11 mouse cellular contexts compared by ENCODE assay signal in the genomic region with DNA sequence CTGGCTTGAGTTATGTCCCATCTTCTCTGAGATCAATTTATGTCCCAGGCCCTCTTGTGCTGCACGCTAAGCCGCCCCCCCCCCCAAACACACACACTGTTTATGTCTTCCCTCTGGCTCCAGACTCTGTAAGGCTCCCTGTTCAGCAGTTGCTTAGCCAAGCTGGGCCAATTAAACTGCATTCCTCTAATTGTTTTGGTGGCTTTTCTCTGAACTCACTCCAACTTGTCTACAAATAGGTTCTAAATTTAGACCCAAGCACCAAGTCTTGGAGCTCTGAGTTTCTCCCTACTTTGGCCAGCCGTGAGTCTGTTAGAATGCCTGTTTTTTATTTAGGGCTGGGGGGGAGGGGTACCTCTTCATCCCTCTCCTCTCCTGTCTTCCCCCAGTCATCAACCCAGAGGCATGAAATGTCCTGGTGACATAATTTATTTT.
DNase-seq lines count a peak whose midpoint lies in the region; ATAC-seq and TF ChIP-seq lines count a peak whose summit lies in the region.
"Had no signal": no experiment of that assay in that cellular context is flagged by ENCODE, and none has a peak within 500 bp of the region (broad histone marks: within the 10 kb centered on the region; RNA-seq: fewer than 3 reads in every experiment).

No protein-coding gene starts in this region.

- H3K4me1 ChIP-seq in hindbrain, postnatal 0 days (ENCODE audit: insufficient read depth, low read length) = peaks cover 9% of the 10 kb centered on the region; the same call in 1 of the 2 replicates
- peaks cover 25% of the 10 kb centered on the region for H3K4me1 ChIP-seq in hindbrain, embryonic 10.5 days (replicated peaks)
- H3K4me1 ChIP-seq in heart, embryonic 15.5 days (replicated peaks) = peaks cover 12% of the 10 kb centered on the region
- peaks cover 16% of the 10 kb centered on the region for H3K4me1 ChIP-seq in limb, embryonic 15.5 days
- peaks cover 21% of the 10 kb centered on the region for H3K4me1 ChIP-seq in midbrain, embryonic 10.5 days
- H3K4me1 ChIP-seq: liver, embryonic 13.5 days had no signal

- no peak overlapping the region for H3K4me2 ChIP-seq in hindbrain, postnatal 0 days (ENCODE audit: low read depth, low read length)
- no peak overlapping the region for H3K4me2 ChIP-seq in heart, embryonic 15.5 days
- H3K4me2 ChIP-seq in limb, embryonic 15.5 days = no peak overlapping the region
- H3K4me2 ChIP-seq: liver, embryonic 13.5 days had no signal

- H3K9me3 ChIP-seq in hindbrain, postnatal 0 days (ENCODE audit: low read length) = no peaks in the 10 kb centered on the region
- H3K9me3 ChIP-seq in hindbrain, embryonic 10.5 days = no peaks in the 10 kb centered on the region
- no peaks in the 10 kb centered on the region for H3K9me3 ChIP-seq in heart, embryonic 15.5 days (replicated peaks)
- no peaks in the 10 kb centered on the region for H3K9me3 ChIP-seq in limb, embryonic 15.5 days
- H3K9me3 ChIP-seq in midbrain, embryonic 10.5 days (replicated peaks) = no peaks in the 10 kb centered on the region
- H3K9me3 ChIP-seq: liver, embryonic 13.5 days had no signal

- 28% methylated on average over 3 of the region's 3 CpGs for WGBS in hindbrain, postnatal 0 days
- 42% methylated on average over 3 of the region's 3 CpGs for WGBS in hindbrain, embryonic 10.5 days
- 30% methylated on average over 3 of the region's 3 CpGs for WGBS in heart, embryonic 15.5 days
- WGBS in limb, embryonic 15.5 days = 6% methylated on average over 3 of the region's 3 CpGs
- 60% methylated on average over 3 of the region's 3 CpGs for WGBS in midbrain, embryonic 10.5 days

- H3K27ac ChIP-seq in hindbrain, postnatal 0 days = no peak overlapping the region
- no peak overlapping the region for H3K27ac ChIP-seq in hindbrain, embryonic 10.5 days
- peak overlapping the region; percentile 57 for H3K27ac ChIP-seq in heart, embryonic 15.5 days
- H3K27ac ChIP-seq in limb, embryonic 15.5 days = no peak overlapping the region
- no peak overlapping the region; the same call in 1 of the 2 replicates for H3K27ac ChIP-seq in midbrain, embryonic 10.5 days (replicated peaks)
- H3K27ac ChIP-seq: liver, embryonic 13.5 days had no signal

- no peak overlapping the region for H3K9ac ChIP-seq in hindbrain, postnatal 0 days (replicated peaks; ENCODE audit: low read length)
- no peak overlapping the region for H3K9ac ChIP-seq in heart, embryonic 15.5 days
- no peak overlapping the region for H3K9ac ChIP-seq in limb, embryonic 15.5 days
- H3K9ac ChIP-seq: liver, embryonic 13.5 days had no signal

- no peaks in the 10 kb centered on the region for H3K27me3 ChIP-seq in hindbrain, postnatal 0 days (ENCODE audit: insufficient read depth, low read length)
- H3K27me3 ChIP-seq in hindbrain, embryonic 10.5 days (ENCODE audit: insufficient read depth, poor library complexity, severe bottlenecking) = no peaks in the 10 kb centered on the region
- no peaks in the 10 kb centered on the region for H3K27me3 ChIP-seq in heart, embryonic 15.5 days
- no peaks in the 10 kb centered on the region for H3K27me3 ChIP-seq in limb, embryonic 15.5 days
- H3K27me3 ChIP-seq in midbrain, embryonic 10.5 days (ENCODE audit: low read depth, poor library complexity, severe bottlenecking) = no peaks in the 10 kb centered on the region
- H3K27me3 ChIP-seq: liver, embryonic 13.5 days had no signal

- no peak for ATAC-seq in hindbrain, postnatal 0 days
- no peak; the same call in 1 of the 2 replicates for ATAC-seq in heart, embryonic 15.5 days (replicated peaks; ENCODE audit: insufficient number of reproducible peaks, insufficient read depth, low FRiP score, low read depth)
- peak; percentile 77 for ATAC-seq in limb, embryonic 15.5 days (ENCODE audit: insufficient number of reproducible peaks, low FRiP score, low TSS enrichment, low read depth)
- no peak for ATAC-seq in activated CD4-positive, CD25-positive, alpha-beta regulatory T cell, adult 4 months
- ATAC-seq: CD4-positive, CD25-positive, alpha-beta regulatory T cell, adult 4 months had no signal

- no peaks in the 10 kb centered on the region for H3K36me3 ChIP-seq in hindbrain, postnatal 0 days (ENCODE audit: insufficient read depth, low read length)
- H3K36me3 ChIP-seq in hindbrain, embryonic 10.5 days = no peaks in the 10 kb centered on the region
- no peaks in the 10 kb centered on the region for H3K36me3 ChIP-seq in heart, embryonic 15.5 days
- no peaks in the 10 kb centered on the region for H3K36me3 ChIP-seq in limb, embryonic 15.5 days
- no peaks in the 10 kb centered on the region for H3K36me3 ChIP-seq in midbrain, embryonic 10.5 days
- H3K36me3 ChIP-seq: liver, embryonic 13.5 days had no signal

- no peak for TF ChIP-seq CTCF in hindbrain, postnatal 0 days (IDR thresholded peaks at IDR 0.05; ENCODE audit: low read depth)

- peak; percentile 59 for DNase-seq in hindbrain, postnatal 0 days (ENCODE audit: low spot score)
- no peak for DNase-seq in hindbrain, embryonic 10.5 days (ENCODE audit: low spot score)
- DNase-seq in embryo, embryonic 10.5 days (ENCODE audit: low spot score) = peak; percentile 59
- no peak for DNase-seq in gastrocnemius, postnatal 4 days (ENCODE audit: low spot score in 2 of 2)
- DNase-seq in midbrain, embryonic 10.5 days (ENCODE audit: low spot score) = no peak
- DNase-seq: adrenal gland, adult 8-10 months; liver, embryonic 13.5 days had no signal

- H3K4me3 ChIP-seq in hindbrain, postnatal 0 days (ENCODE audit: low read length) = no peak overlapping the region
- no peak overlapping the region for H3K4me3 ChIP-seq in hindbrain, embryonic 10.5 days
- no peak overlapping the region for H3K4me3 ChIP-seq in heart, embryonic 15.5 days
- no peak overlapping the region for H3K4me3 ChIP-seq in limb, embryonic 15.5 days
- no peak overlapping the region for H3K4me3 ChIP-seq in midbrain, embryonic 10.5 days
- H3K4me3 ChIP-seq: liver, embryonic 13.5 days had no signal

Comparison
In these comparisons a context has a peak if more than half of its experiments do, and no peak if none do; other contexts are left out.
1. DNase-seq: peak in hindbrain, postnatal 0 days (single experiment) and embryo, embryonic 10.5 days (single experiment); none in hindbrain, embryonic 10.5 days (single experiment), gastrocnemius, postnatal 4 days (0 of 2) and midbrain, embryonic 10.5 days (single experiment).